ENCODE assay signal across 10 mouse cellular contexts in the genomic region with DNA sequence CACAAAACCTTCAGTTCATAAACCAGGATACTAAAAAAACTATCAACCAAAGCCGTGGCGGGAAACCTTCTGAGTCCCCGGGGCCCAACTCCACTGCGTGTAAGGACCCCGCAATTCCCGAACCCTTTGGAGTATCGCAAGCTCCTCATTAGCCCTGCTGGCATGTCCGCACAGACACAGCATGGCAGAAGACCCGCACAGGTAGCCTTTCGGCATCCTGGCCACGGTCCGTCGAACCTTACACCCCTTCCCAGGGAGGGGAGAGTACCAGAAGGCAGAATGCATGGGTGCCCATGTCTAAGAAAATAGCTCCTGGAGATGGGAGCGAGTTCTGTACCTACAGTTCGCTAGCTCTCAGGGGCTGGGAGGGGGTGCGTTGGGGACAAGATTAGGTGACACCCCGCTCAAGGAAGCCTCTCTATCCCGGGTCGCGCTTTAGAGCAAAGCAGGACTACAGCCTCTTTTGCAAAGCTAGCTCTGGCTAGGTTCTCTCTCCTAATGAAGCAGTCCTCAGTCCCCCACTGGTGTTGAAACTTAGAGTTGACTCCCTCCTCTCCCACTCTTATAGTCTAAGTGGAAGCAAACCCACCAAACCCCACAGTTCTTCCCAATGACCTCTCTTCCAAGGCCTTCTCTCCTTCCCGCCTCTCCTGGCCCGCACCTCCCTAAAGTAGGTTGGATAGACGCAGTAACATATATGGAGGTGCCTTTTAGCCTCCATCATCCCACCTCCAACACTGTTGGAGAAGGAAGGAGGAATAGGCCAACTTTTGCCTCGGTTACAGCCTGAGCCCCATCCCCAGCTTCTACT. TPM values are rescaled to one million over a fixed set of nuclear protein-coding genes. Genes with fewer than 3 reads are reported as not detected.
DNase-seq lines count a peak whose midpoint lies in the region; ATAC-seq and TF ChIP-seq lines count a peak whose summit lies in the region.
"Had no signal": no experiment of that assay in that cellular context is flagged by ENCODE, and none has a peak within 500 bp of the region (broad histone marks: within the 10 kb centered on the region; RNA-seq: fewer than 3 reads in every experiment).

No protein-coding gene starts in this region.

- no peak for DNase-seq in gastrocnemius, adult 2 months
- no peak for DNase-seq in gastrocnemius, adult 8-10 months (ENCODE audit: low spot score in 2 of 2)
- no peak for DNase-seq in hindbrain, embryonic 10.5 days (ENCODE audit: low spot score)
- DNase-seq in frontal cortex, postnatal 14 days (ENCODE audit: low spot score in 2 of 2), result no peak
- DNase-seq in urinary bladder, postnatal 36 days (ENCODE audit: low spot score in 2 of 2), result no peak
- no peak for DNase-seq in gastrocnemius, postnatal 25 days

- ATAC-seq in liver, embryonic 16.5 days (ENCODE audit: low read depth), result no peak

- intact Hi-C loops in gastrocnemius, adult 2 months (cut with DNase I), result loop anchor here (5.0 to 10.0 kb wide), 3 partner anchors 72 to 335 kb away; no protein-coding TSS in a partner anchor

- no peaks in the 10 kb centered on the region for H3K9me3 ChIP-seq in ES-Bruce4 (replicated peaks; ENCODE audit: control insufficient read depth, insufficient read depth, low read length, poor library complexity, severe bottlenecking)
- H3K9me3 ChIP-seq in hindbrain, embryonic 10.5 days, result no peaks in the 10 kb centered on the region
- H3K9me3 ChIP-seq in liver, embryonic 16.5 days (replicated peaks; ENCODE audit: control insufficient read depth, low read length), result no peaks in the 10 kb centered on the region

- H3K27ac ChIP-seq in gastrocnemius, adult 2 months, result peak overlapping the region; percentile 84
- H3K27ac ChIP-seq in ES-Bruce4 (ENCODE audit: insufficient read depth, low read length), result peak overlapping the region; percentile 4
- H3K27ac ChIP-seq in hindbrain, embryonic 10.5 days, result 0 out of 2 replicates have a peak overlapping the region, but pooled peaks have one; percentile 3
- no peak overlapping the region for H3K27ac ChIP-seq in liver, embryonic 16.5 days (ENCODE audit: low read length)

- H3K27me3 ChIP-seq in ES-Bruce4 (ENCODE audit: control insufficient read depth, insufficient read depth, low read length, poor library complexity, severe bottlenecking), result 0 out of 2 replicates have a peak, but pooled peaks cover 4% of the 10 kb centered on the region
- peaks cover 97% of the 10 kb centered on the region for H3K27me3 ChIP-seq in hindbrain, embryonic 10.5 days (ENCODE audit: insufficient read depth, poor library complexity, severe bottlenecking)
- peaks cover 77% of the 10 kb centered on the region for H3K27me3 ChIP-seq in liver, embryonic 16.5 days (ENCODE audit: control insufficient read depth, insufficient read depth, low read depth, low read length)

- WGBS in hindbrain, embryonic 10.5 days, result 7% methylated on average over 24 of the region's 24 CpGs
- WGBS in liver, embryonic 16.5 days (ENCODE audit: insufficient replicate concordance), result 7% methylated on average over 24 of the region's 24 CpGs

- TF ChIP-seq EP300 in ES-Bruce4 (IDR thresholded peaks at IDR 0.05; ENCODE audit: insufficient read depth, low read depth, low read length), result no peak

- no peak for TF ChIP-seq CTCF in gastrocnemius, adult 2 months (IDR thresholded peaks at IDR 0.05)
- TF ChIP-seq CTCF in ES-Bruce4 (IDR thresholded peaks at IDR 0.05; ENCODE audit: low read depth, low read length), result no peak

- H3K4me1 ChIP-seq in ES-Bruce4 (ENCODE audit: control insufficient read depth, insufficient read depth, low read length), result peaks cover 2% of the 10 kb centered on the region
- peaks cover 52% of the 10 kb centered on the region for H3K4me1 ChIP-seq in hindbrain, embryonic 10.5 days (replicated peaks)
- H3K4me1 ChIP-seq in liver, embryonic 16.5 days (ENCODE audit: control insufficient read depth, low read depth, low read length), result no peaks in the 10 kb centered on the region; the same call in 1 of the 2 replicates

- no peak for TF ChIP-seq POLR2A in ES-Bruce4 (IDR thresholded peaks at IDR 0.05; ENCODE audit: insufficient read depth, low read length)

- peak overlapping the region; percentile 65 for H3K9ac ChIP-seq in ES-Bruce4 (ENCODE audit: low read depth, poor library complexity, severe bottlenecking)
- no peak overlapping the region for H3K9ac ChIP-seq in liver, embryonic 16.5 days (ENCODE audit: low read depth, low read length)

- peak overlapping the region; percentile 71 for H3K4me3 ChIP-seq in gastrocnemius, adult 2 months
- H3K4me3 ChIP-seq in ES-Bruce4 (ENCODE audit: low read depth, low read length), result peak overlapping the region; percentile 85
- peak overlapping the region; percentile 63 for H3K4me3 ChIP-seq in hindbrain, embryonic 10.5 days
- peak overlapping the region; percentile 8; the same call in 1 of the 2 replicates for H3K4me3 ChIP-seq in liver, embryonic 16.5 days (ENCODE audit: low read depth, low read length)

- no peaks in the 10 kb centered on the region for H3K36me3 ChIP-seq in ES-Bruce4 (ENCODE audit: control insufficient read depth, insufficient read depth, low read length, poor library complexity, severe bottlenecking)
- no peaks in the 10 kb centered on the region for H3K36me3 ChIP-seq in hindbrain, embryonic 10.5 days
- H3K36me3 ChIP-seq in liver, embryonic 16.5 days (ENCODE audit: control insufficient read depth, insufficient read depth), result no peaks in the 10 kb centered on the region

- no peak overlapping the region for H3K4me2 ChIP-seq in liver, embryonic 16.5 days (ENCODE audit: low read depth, low read length)

RNA-seq across cellular contexts. Expression of gene Bmp4, which starts 0.8 kb away (rescaled TPM):
- total RNA-seq in gastrocnemius, adult 2 months (2021), result 1 to 10 TPM; 5.0 to 5.4 TPM
- total RNA-seq in gastrocnemius, adult 8-10 months (2022), result 10 to 100 TPM in 1 of 4 experiments, 1 to 10 TPM in 3; 2.9 to 10.7 (median 5.5) TPM
- 22.0 and 27.9 TPM in 2 replicates for polyA plus RNA-seq in ES-Bruce4 (2011; ENCODE audit: insufficient read depth, insufficient read length, low read depth, missing spikeins)
- polyA plus RNA-seq in hindbrain, embryonic 10.5 days (2016; fragmentation: Nextera tagmentation; extraction: Ambion mirVana), result 15.4 and 20.9 TPM in 2 replicates
- 1.1 and 1.8 TPM in 2 replicates for polyA plus RNA-seq in liver, embryonic 16.5 days (2015; fragmentation: Nextera tagmentation; extraction: Ambion mirVana)
- 10 to 100 TPM in 1 of 2 experiments, 1 to 10 TPM in 1; 6.2 to 10.1 TPM for total RNA-seq in gastrocnemius, postnatal 25 days (2021)

RNA-seq across cellular contexts. Expression of gene Gm15217, which starts 10.4 kb away (rescaled TPM):
- not detected for total RNA-seq in gastrocnemius, adult 2 months (2021)
- not detected for total RNA-seq in gastrocnemius, adult 8-10 months (2022)
- polyA plus RNA-seq in ES-Bruce4 (2011; ENCODE audit: insufficient read depth, insufficient read length, low read depth, missing spikeins), result not detected in 2 replicates
- not detected in 2 replicates for polyA plus RNA-seq in hindbrain, embryonic 10.5 days (2016; fragmentation: Nextera tagmentation; extraction: Ambion mirVana)
- not detected in 2 replicates for polyA plus RNA-seq in liver, embryonic 16.5 days (2015; fragmentation: Nextera tagmentation; extraction: Ambion mirVana)
- not detected for total RNA-seq in gastrocnemius, postnatal 25 days (2021)
- total RNA-seq: adrenal gland, postnatal 14 days; megakaryocyte, adult 5-6 weeks had no signal

Comparison
In these comparisons a context has a peak if more than half of its experiments do, and no peak if none do; other contexts are left out.
1. H3K4me3 ChIP-seq: peak in every context shown above with its lines; median percentile 85 in ES-Bruce4; 71 in gastrocnemius, adult 2 months; 63 in hindbrain, embryonic 10.5 days; 8 in liver, embryonic 16.5 days.